15 mouse cellular contexts compared by ENCODE assay signal in genomic region chr10:94020587-94020986, GRCm38 (mm10). TPM values are rescaled to one million over a fixed set of nuclear protein-coding genes. Genes with fewer than 3 reads are reported as not detected.
A peak's percentile ranks its signal among the peaks of the same experiment; 100 is the strongest.
DNase-seq lines count a peak whose midpoint lies in the region; ATAC-seq and TF ChIP-seq lines count a peak whose summit lies in the region.
"Had no signal": no experiment of that assay in that cellular context is flagged by ENCODE, and none has a peak within 500 bp of the region (broad histone marks: within the 10 kb centered on the region; RNA-seq: fewer than 3 reads in every experiment).

No protein-coding gene starts in this region.

- no peaks in the 10 kb centered on the region for H3K4me1 ChIP-seq in intestine, postnatal 0 days (replicated peaks; ENCODE audit: control insufficient read depth, insufficient read depth, low read length)
- no peaks in the 10 kb centered on the region for H3K4me1 ChIP-seq in intestine, embryonic 16.5 days (ENCODE audit: control insufficient read depth, insufficient read depth, low read length)
- H3K4me1 ChIP-seq in liver, embryonic 16.5 days (ENCODE audit: control insufficient read depth, low read depth, low read length): peaks cover 12% of the 10 kb centered on the region

- TF ChIP-seq CTCF in intestine, postnatal 0 days (IDR thresholded peaks at IDR 0.05; ENCODE audit: low read depth): no peak

- H3K27ac ChIP-seq in intestine, postnatal 0 days (ENCODE audit: low read depth, low read length): no peak overlapping the region
- no peak overlapping the region for H3K27ac ChIP-seq in intestine, embryonic 16.5 days (ENCODE audit: low read length)
- peak overlapping the region; percentile 61 for H3K27ac ChIP-seq in liver, embryonic 16.5 days (ENCODE audit: low read length)
- H3K27ac ChIP-seq: heart, embryonic 13.5 days; left cerebral cortex, adult 2 months had no signal

- H3K36me3 ChIP-seq in intestine, postnatal 0 days (ENCODE audit: control insufficient read depth, insufficient read depth): no peaks in the 10 kb centered on the region
- no peaks in the 10 kb centered on the region for H3K36me3 ChIP-seq in intestine, embryonic 16.5 days (ENCODE audit: control insufficient read depth, insufficient read depth, low read length)
- no peaks in the 10 kb centered on the region for H3K36me3 ChIP-seq in liver, embryonic 16.5 days (ENCODE audit: control insufficient read depth, insufficient read depth)

- no peaks in the 10 kb centered on the region for H3K27me3 ChIP-seq in intestine, postnatal 0 days (replicated peaks; ENCODE audit: control insufficient read depth, insufficient read depth, low read length)
- no peaks in the 10 kb centered on the region for H3K27me3 ChIP-seq in intestine, embryonic 16.5 days (replicated peaks; ENCODE audit: control insufficient read depth, insufficient read depth, low read length)
- H3K27me3 ChIP-seq in liver, embryonic 16.5 days (ENCODE audit: control insufficient read depth, insufficient read depth, low read depth, low read length): no peaks in the 10 kb centered on the region
- H3K27me3 ChIP-seq: heart, embryonic 13.5 days had no signal

- H3K4me3 ChIP-seq in intestine, postnatal 0 days (ENCODE audit: low read depth, low read length): no peak overlapping the region
- H3K4me3 ChIP-seq in intestine, embryonic 16.5 days (ENCODE audit: low read length): no peak overlapping the region
- peak overlapping the region; percentile 31 for H3K4me3 ChIP-seq in liver, embryonic 16.5 days (ENCODE audit: low read depth, low read length)
- H3K4me3 ChIP-seq: left cerebral cortex, adult 2 months had no signal

- no peaks in the 10 kb centered on the region for H3K9me3 ChIP-seq in intestine, postnatal 0 days (ENCODE audit: control insufficient read depth)
- no peaks in the 10 kb centered on the region for H3K9me3 ChIP-seq in intestine, embryonic 16.5 days (ENCODE audit: control insufficient read depth, low read length)
- no peaks in the 10 kb centered on the region for H3K9me3 ChIP-seq in liver, embryonic 16.5 days (replicated peaks; ENCODE audit: control insufficient read depth, low read length)
- H3K9me3 ChIP-seq: heart, embryonic 13.5 days had no signal

- H3K9ac ChIP-seq in intestine, postnatal 0 days (ENCODE audit: low read depth, low read length): no peak overlapping the region
- no peak overlapping the region for H3K9ac ChIP-seq in intestine, embryonic 16.5 days (ENCODE audit: low read depth, low read length)
- no peak overlapping the region for H3K9ac ChIP-seq in liver, embryonic 16.5 days (ENCODE audit: low read depth, low read length)
- H3K9ac ChIP-seq: heart, embryonic 13.5 days had no signal

- DNase-seq in c-Kit-positive CD71-positive TER-119-negative erythroid progenitor cells, embryonic 14.5 days (ENCODE audit: low read depth): peak; percentile 51
- no peak for DNase-seq in cerebellum, adult 11-12 months
- no peak for DNase-seq in natural killer cell, adult 2 months (ENCODE audit: low spot score in 2 of 2)
- no peak for DNase-seq in adrenal gland, postnatal 4 days (ENCODE audit: low spot score in 2 of 2)
- DNase-seq: adrenal gland, adult 2 months; cerebellum, adult 9-11 months; lung, adult 2 months; thymus, postnatal 14 days had no signal

- 55% methylated on average over 5 of the region's 5 CpGs for WGBS in intestine, postnatal 0 days
- 59% methylated on average over 5 of the region's 5 CpGs for WGBS in intestine, embryonic 16.5 days
- whole genome bisulfite sequencing in liver, embryonic 16.5 days (ENCODE audit: insufficient replicate concordance): 44% methylated on average over 5 of the region's 5 CpGs

- ATAC-seq in intestine, postnatal 0 days: peak; percentile 41; the same call in 1 of the 2 replicates
- no peak for ATAC-seq in intestine, embryonic 16.5 days
- peak; percentile 50 for ATAC-seq in CD4-positive, CD25-positive, alpha-beta regulatory T cell, adult 4 months
- ATAC-seq in liver, embryonic 16.5 days (ENCODE audit: low read depth): peak; percentile 88
- ATAC-seq: hindbrain, embryonic 16.5 days had no signal

- H3K4me2 ChIP-seq in intestine, postnatal 0 days (replicated peaks; ENCODE audit: low read depth): no peak overlapping the region
- H3K4me2 ChIP-seq in intestine, embryonic 16.5 days (ENCODE audit: low read depth, low read length): no peak overlapping the region
- H3K4me2 ChIP-seq in liver, embryonic 16.5 days (ENCODE audit: low read depth, low read length): peak overlapping the region; percentile 57

RNA-seq across cellular contexts. Expression of gene Vezt, which starts 15.0 kb away (rescaled TPM):
- 10.2 and 10.6 TPM in 2 replicates for polyA plus RNA-seq in intestine, postnatal 0 days (2015; fragmentation: Nextera tagmentation; extraction: Ambion mirVana)
- 17.1 and 18.5 TPM in 2 replicates for polyA plus RNA-seq in intestine, embryonic 16.5 days (2015; fragmentation: Nextera tagmentation; extraction: Ambion mirVana)
- 10 to 100 TPM; 10.5 to 19.7 TPM for polyA plus RNA-seq in CD4-positive, CD25-positive, alpha-beta regulatory T cell, adult 4 months (2017; shearing (Covaris generic))
- 10.4 and 11.3 TPM in 2 replicates for polyA plus RNA-seq in liver, embryonic 16.5 days (2015; fragmentation: Nextera tagmentation; extraction: Ambion mirVana)
- 10 to 100 TPM; 29.0 to 34.7 TPM for total RNA-seq in adrenal gland, postnatal 4 days (2021)

RNA-seq across cellular contexts. Expression of gene Fgd6, which starts 15.2 kb away (rescaled TPM):
- polyA plus RNA-seq in intestine, postnatal 0 days (2015; fragmentation: Nextera tagmentation; extraction: Ambion mirVana): 2.2 and 2.5 TPM in 2 replicates
- polyA plus RNA-seq in intestine, embryonic 16.5 days (2015; fragmentation: Nextera tagmentation; extraction: Ambion mirVana): 2.7 and 3.0 TPM in 2 replicates
- polyA plus RNA-seq in CD4-positive, CD25-positive, alpha-beta regulatory T cell, adult 4 months (2017; shearing (Covaris generic)): 1 to 10 TPM; 1.7 TPM
- polyA plus RNA-seq in liver, embryonic 16.5 days (2015; fragmentation: Nextera tagmentation; extraction: Ambion mirVana): 3.5 and 3.7 TPM in 2 replicates
- 1 to 10 TPM; 5.8 TPM for total RNA-seq in adrenal gland, postnatal 4 days (2021)
